Mouse (Mus musculus) gastrocnemius, postnatal 4 days (tissue): Measurements from ENCODE around the gene 4933428G20Rik. TPM values are rescaled to one million over a fixed set of nuclear protein-coding genes. Genes with fewer than 3 reads are reported as not detected.

Experiments
- DNase-seq, 2 experiments: peaks; one replicate each; pipeline ENCODE4 v3.0.0; 2021 to 2022; ENCODE audit warnings: low spot score in 2 of 2, mixed read lengths in 2 of 2
- total RNA-seq, 2 experiments: library from RNA; stranded (reverse); gene quantifications; 2 replicates each; pipeline ENCODE4 v1.2.3; 2021

4933428G20Rik gene
- total RNA-seq, 2 experiments from 2014 or later: not detected

DNA sequence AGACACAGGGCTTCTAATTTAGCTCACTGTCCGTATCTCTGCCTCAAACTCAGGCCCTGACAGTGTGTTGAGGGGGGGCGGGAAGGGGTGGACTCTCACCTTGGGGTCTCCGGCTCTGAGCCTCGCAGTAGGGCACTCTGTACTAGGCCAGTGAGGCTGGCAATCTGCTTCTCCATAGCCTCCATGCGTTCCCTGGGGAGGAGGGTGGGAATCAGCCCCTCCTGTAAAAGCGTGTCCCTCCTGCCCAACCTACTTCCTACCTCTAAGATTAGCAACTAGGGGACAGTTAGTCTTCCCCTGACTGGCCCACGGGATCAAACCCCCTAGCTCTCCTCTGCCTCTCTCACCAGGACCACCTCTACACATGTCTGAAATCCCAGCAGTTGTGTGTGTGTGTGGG, 33.5 kb upstream of the 4933428G20Rik start:
- DNase-seq: no peak

GRCm38 (mm10) chr11:97532950-97533582, 32.9 kb upstream of the 4933428G20Rik start:
- DNase-seq: no peak

DNA sequence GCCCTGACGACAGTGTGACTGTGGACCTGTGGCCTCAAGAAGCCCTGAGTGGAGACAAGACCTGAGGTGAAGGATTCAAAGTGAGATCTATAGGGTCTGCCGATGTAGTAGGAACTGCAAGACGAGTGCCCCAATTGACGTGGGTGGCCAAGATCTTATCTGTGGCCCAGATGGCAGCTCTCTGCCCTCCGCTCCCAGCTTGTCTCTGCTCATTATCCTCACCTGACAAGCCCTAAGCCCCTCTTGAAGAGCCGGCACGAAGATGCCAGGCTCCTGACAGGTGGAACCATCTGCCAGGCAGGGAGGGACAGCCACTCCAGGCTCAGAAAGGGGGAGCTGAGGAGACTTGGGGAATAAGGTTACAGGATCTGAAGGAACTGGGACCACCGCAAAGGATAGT, 32.2 kb upstream of the 4933428G20Rik start:
- no peak for DNase-seq

GRCm38 (mm10) chr11:97531381-97532260, 31.5 kb upstream of the 4933428G20Rik start:
- peak; percentile 77 to 91 for DNase-seq

DNA sequence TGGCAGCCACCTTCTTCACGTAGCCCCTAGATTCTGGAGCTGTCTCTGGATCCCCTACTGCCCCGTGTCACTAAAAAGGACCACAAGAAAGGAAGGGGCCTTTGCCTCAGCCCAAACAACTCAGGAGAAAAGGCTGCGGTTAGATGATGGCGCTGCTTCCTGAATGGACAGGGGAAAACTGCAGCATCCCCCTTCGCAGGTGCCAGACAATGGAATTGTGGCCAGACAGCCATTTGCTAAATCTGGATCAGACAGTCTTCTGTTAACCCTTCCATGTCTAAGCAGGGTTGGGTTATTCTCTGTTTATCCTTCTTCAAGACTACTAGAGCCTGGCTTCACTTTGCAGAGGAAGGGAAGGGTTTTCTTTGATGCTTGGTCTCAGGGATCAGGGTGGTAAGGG, 30.8 kb upstream of the 4933428G20Rik start:
- DNase-seq: no peak

GRCm38 (mm10) chr11:97530069-97530468, 29.9 kb upstream of the 4933428G20Rik start:
- DNase-seq: no peak

DNA sequence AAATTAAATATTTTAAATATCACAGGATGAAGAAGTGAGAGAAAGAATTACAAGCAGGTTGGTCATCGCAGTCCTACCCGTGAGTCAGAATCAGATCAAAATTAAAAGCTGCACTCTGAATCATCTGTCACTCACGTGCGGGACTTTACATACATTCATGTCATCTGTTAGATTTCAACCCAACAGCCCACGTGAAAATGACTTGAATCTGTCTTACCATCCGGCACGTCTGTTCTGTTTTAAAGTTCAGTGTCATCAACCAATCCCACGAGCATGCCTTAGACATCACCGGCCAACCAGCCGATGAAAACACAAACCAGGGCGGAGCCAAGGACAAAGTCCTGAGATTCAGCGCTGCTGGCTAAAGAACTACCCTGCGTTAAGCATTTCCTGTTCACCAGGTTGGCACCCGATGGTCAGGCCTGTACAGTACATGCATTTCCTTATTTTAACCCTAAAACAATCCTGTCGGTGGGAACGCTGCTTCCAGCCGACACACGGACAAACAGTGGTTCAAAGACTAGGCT, 28.2 kb upstream of the 4933428G20Rik start:
- DNase-seq: no peak

DNA sequence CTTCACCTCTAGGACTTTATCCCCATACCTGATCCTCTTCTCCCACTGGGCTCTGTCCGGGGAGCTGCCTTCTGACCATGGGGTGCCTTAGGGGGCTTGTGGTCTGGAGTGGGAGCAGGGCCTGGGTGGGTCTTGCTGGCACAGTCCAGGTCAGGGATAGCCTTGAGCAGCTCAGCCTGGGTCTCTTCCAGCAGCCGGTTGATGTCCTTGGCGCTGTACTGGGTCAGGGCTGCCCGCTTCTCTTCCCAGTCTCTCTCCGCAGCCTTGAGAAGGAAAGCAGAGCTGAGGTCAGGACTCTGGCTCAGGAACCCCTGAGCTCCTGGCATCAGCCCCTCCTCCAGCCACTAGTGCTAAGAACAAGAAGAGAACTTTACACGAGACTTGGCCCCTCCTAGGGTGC, 25.2 kb upstream of the 4933428G20Rik start:
- no peak for DNase-seq

DNA sequence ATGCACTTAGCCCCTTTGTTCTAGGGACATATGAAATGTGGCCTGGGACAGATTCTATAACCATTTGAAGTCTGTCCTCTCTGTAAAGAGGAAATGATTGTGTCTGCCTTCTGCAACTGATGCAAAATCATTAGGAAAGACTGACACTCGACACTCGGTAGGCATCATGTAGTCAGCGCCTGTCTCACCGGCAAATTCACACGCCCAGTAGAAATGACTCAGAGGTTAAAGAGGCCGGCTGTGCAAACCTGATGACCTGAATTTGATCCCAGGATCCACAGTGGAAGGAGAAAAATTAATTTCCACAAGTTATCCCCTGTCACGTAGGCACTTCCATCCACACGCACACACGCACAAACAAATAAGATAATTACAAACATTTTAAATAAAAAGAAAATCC, 24.2 kb upstream of the 4933428G20Rik start:
- no peak for DNase-seq

DNA sequence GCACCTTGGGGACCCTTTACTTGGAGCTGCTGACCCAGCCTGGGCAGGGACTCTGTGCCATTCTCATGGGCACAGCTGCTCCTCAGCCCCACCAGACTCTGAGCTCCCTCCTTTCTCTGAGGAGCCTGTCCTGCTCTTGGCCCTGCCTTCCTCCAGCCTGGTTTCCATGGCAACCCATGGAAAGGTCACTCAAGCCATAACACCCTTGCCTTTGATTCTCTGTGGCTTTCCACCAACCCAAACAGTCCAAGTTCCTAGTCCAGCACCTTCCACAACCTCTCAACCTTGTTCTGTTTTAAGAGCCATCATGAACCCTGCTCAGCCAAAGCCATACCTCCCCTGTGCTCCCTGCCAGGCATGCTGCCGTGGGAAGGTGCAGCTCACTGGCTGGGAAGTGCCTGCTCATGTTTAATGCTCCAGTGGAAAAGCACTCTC, 23.7 kb upstream of the 4933428G20Rik start:
- no peak for DNase-seq

DNA sequence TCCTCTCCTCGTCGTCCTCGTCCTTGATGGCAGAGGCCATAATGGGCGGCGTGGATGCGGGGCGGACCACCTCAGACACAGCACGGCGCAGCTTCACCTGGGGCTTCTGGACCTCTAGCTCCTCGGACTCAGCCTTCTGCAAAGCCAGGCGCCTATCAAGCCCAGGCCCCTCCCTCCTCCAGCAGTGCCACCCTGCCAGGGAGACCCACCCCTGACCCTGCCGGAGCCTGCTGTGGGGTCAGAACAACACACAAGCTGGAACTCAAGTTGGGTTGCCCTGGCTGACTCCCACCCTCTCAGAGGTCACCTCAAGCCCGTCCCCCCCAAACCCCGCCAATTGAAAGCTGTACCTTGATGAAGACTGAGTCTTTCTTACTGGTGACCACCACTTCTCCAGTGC, 23.0 kb upstream of the 4933428G20Rik start:
- no peak for DNase-seq

GRCm38 (mm10) chr11:97521741-97522474, 21.8 kb upstream of the 4933428G20Rik start:
- DNase-seq: no peak

DNA sequence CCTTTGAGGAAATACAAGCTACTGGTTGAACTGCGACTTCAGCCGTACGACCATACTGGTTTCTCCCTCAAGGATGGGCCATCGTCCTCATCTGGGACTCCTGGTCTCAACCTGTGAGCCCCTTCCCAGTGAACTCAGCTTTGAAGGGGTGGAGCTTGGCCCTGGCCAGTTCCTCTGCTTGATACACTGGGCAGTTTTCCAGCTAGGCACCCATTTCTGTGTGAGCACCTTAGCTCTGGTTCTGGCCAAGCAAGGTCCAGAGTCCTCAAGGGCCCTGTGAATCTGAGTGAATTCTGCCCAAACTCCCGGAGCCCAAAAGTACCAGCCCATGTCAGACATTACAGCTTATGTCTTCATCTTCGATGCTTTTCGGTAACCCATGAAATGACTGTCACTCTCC, 20.4 kb upstream of the 4933428G20Rik start:
- DNase-seq: no peak

DNA sequence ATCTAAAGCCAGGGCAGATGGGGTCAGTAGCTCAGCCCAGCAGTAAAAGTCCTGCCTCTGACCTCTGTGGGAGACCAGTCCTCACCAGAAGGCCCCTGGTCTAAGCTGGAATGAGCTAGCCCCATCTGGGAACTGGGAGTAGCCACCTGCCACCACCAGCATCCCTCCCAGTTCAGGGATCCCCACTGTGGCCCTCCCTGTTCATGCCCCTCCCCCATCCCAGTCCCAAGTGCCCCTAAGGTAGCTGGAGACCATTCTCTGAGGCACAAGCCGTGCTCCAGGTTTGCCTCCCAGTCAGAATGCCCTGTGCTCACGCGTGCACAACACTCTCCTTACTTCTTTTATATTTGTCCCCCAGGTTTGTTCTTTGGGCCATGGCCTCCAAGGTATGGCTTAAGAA, 12.9 kb upstream of the 4933428G20Rik start:
- DNase-seq: no peak

DNA sequence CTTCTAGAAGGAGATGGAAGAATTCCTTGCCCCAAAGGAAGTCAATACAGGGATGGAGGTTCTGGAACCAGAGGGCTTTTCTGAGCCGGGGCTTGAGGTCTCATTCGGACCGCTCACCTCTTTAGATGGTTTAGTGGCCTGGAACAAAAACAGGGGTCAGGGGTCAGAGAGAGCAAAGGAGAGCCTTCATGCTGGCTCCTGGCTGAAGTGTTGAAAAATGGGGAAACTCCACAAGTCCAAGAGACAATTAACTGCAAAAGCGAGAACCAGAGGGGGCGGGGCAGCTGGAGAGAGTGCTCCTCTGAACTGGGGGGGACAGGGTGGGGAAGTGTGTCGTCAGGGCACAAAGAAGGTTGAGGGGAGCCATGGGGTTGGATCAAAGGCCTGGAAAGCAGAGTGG, 12.4 kb upstream of the 4933428G20Rik start:
- DNase-seq: no peak

DNA sequence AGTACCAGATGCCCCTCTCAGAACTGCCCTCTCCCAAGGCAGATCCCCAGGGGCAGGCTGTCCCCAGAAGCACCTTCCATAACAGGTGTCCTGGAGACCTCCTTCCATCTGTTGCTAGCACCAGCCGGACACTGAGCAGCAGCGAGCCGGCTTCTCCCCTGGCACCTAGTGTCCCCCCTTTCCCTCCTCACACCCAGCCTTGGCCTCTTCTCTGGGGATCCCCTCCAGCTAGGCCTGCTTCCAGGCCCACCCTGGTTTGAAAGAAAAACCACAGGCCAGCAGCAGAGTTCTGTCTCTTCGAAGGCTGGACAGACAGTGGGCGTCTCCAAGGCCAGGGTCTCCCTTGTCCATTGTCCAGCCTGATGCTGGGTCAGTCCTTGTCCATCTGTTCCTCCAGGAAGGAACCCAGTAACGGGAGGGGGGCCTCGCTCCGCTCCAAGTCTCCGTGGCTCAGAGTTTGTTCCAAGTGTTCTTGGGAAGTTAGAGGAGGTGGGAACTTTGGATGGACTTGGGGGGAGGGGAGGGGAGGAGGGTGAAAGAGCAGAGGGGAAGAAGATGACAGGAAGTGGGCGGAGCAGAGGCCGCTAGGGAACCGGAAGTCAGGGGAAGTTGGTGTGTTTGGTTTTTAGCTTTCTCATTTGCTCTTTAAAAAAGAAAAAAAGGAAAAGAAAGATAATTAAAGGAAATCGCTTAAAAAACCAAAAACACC, 11.7 kb upstream of the 4933428G20Rik start:
- DNase-seq: peak in 1 of 2 experiments; percentile 41

DNA sequence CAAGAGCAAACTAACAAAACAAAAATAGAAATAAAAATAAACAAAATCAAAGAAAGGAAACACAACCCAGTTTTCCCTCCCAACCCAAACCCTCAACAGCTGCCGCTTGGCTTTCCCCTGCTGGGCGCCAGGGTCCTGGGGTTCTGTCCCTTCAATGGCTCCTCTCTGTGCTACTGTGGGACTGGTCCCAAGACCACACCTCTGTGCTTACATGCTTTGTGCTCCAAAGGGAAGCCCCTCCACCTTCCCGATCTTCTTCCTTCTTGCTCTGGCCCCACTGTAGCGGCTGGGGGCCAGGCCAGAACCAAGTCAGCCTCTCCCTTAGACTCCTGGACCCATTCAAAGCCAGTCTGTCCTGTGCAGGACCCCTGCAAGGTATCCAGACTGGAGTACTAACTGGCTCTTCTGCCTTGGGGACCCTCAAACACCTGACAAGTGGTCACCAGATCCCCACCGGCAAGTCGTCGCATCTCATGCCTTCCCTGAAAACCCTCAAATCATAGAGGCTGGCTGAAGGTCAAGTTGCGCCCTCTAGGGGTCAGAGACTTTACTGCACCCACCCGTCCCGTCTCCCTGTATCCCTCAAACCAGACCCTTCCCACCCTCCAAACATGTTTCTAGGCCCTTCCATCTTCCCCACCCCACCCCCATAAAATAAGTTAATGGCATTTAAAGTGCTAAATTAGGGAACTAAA, 11.0 kb upstream of the 4933428G20Rik start:
- peak in 1 of 2 experiments; percentile 76 for DNase-seq

GRCm38 (mm10) chr11:97509715-97510485, 9.8 kb upstream of the 4933428G20Rik start:
- no peak for DNase-seq

DNA sequence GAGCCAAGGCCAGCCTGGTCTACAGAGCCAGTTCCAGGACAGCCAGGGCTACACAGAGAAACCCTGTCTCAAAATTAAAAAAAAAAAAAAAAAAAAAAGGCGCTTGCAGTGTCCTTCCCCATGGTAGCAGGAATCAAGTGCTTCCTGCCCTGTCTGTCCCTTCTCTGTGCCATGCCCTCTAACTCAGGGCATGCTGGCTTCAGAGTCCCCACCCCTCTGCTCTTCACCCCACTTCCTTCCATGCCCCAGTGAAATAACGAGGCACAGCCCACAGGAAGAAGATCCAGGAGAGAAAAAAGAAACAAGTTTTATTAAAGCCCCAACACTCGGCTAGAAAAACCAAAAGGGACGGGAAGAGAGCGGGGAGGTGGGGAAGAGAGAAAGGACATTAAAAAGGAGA, 8.9 kb upstream of the 4933428G20Rik start:
- DNase-seq: no peak

- no peak for DNase-seq
Observed at GRCm38 (mm10) chr11:97508198-97508597, 8.1 kb upstream of the 4933428G20Rik start.
